Mouse (Mus musculus): Measurements from ENCODE around the gene Tnfsf12.

Tnfsf12 gene

GRCm38 (mm10) chr11:69681314-69682208 is 14.1 kb downstream of the Tnfsf12 start, which contains the start of gene Senp3:
Gene Senp3, minus strand, starts transcription at chr11:69682084.
- DNase-seq (ENCODE audit: low read depth, low spot score), result peak; percentile 92

- DNase-seq (ENCODE audit: low read depth, low spot score), result no peak
Observed at GRCm38 (mm10) chr11:69680136-69680855, 15.4 kb downstream of the Tnfsf12 start.

- DNase-seq (ENCODE audit: low read depth, low spot score), result no peak
Observed at GRCm38 (mm10) chr11:69679144-69679543, 16.5 kb downstream of the Tnfsf12 start.

- DNase-seq (ENCODE audit: low read depth, low spot score), result peak; percentile 100
Observed at GRCm38 (mm10) chr11:69672211-69672706, 23.4 kb downstream of the Tnfsf12 start, which contains the start of gene Eif4a1. Gene Eif4a1, minus strand, starts transcription at chr11:69672423.

GRCm38 (mm10) chr11:69671726-69672124 is 23.9 kb downstream of the Tnfsf12 start:
- DNase-seq (ENCODE audit: low read depth, low spot score), result no peak

GRCm38 (mm10) chr11:69670786-69671725 is 24.6 kb downstream of the Tnfsf12 start:
- peak; percentile 95 for DNase-seq (ENCODE audit: low read depth, low spot score)

GRCm38 (mm10) chr11:69666665-69667005 is 29.0 kb downstream of the Tnfsf12 start:
- no peak for DNase-seq (ENCODE audit: low read depth, low spot score)

GRCm38 (mm10) chr11:69665961-69666664 is 29.5 kb downstream of the Tnfsf12 start, which contains the start of gene Cd68:
Gene Cd68, minus strand, starts transcription at chr11:69666153.
- peak; percentile 88 for DNase-seq (ENCODE audit: low read depth, low spot score)

GRCm38 (mm10) chr11:69665457-69665960 is 30.1 kb downstream of the Tnfsf12 start:
- no peak for DNase-seq (ENCODE audit: low read depth, low spot score)

- no peak for DNase-seq (ENCODE audit: low read depth, low spot score)
Observed at GRCm38 (mm10) chr11:69664841-69665240, 30.8 kb downstream of the Tnfsf12 start.

GRCm38 (mm10) chr11:69663795-69664194 is 31.9 kb downstream of the Tnfsf12 start:
- DNase-seq (ENCODE audit: low read depth, low spot score), result peak; percentile 57

GRCm38 (mm10) chr11:69662967-69663671 is 32.5 kb downstream of the Tnfsf12 start:
- no peak for DNase-seq (ENCODE audit: low read depth, low spot score)

- peak; percentile 95 for DNase-seq (ENCODE audit: low read depth, low spot score)
Observed at GRCm38 (mm10) chr11:69662213-69662966, 33.3 kb downstream of the Tnfsf12 start, which contains the start of gene Mpdu1. Gene Mpdu1, minus strand, starts transcription at chr11:69662642.

GRCm38 (mm10) chr11:69661221-69661881 is 34.3 kb downstream of the Tnfsf12 start:
- peak; percentile 60 for DNase-seq (ENCODE audit: low read depth, low spot score)

GRCm38 (mm10) chr11:69657462-69657881 is 38.2 kb downstream of the Tnfsf12 start:
- no peak for DNase-seq (ENCODE audit: low read depth, low spot score)

GRCm38 (mm10) chr11:69656617-69657461 is 38.8 kb downstream of the Tnfsf12 start:
- DNase-seq (ENCODE audit: low read depth, low spot score), result peak; percentile 73

- no peak for DNase-seq (ENCODE audit: low read depth, low spot score)
Observed at GRCm38 (mm10) chr11:69656065-69656455, 39.6 kb downstream of the Tnfsf12 start.
